Mouse (Mus musculus) thymus, postnatal 0 days (tissue): ENCODE measurements at regions not wholly inside any gene's neighbourhood (a gene's known extent, or its start where the extent isn't known, plus 50 kb on each side); places are given as distances from the start of the nearest gene placed in this dataset.

Experiments used
- DNase-seq: peaks from one replicate; pipeline ENCODE4 v3.0.0-alpha.2; 2015; ENCODE audit warnings: low spot score

DNA sequence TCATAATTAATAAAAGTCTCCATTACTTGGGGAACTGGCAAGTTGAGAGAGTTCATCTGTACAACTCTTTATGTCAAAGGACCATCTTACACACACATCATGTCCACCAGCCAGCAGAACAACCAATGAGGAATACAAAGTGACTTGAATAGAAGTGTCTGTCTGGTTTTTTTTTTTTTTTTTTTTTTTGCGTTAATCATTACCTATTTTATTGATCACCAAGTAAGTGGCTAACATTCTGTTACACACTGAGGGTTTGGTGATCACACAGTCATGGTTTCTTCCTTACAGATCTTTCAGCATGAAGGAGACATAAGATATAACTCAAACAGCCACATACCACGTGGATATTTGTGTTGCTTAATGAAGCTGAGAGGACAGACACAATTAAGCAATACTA lies 147.6 kb upstream of the Adamts3 start:
- DNase-seq, result no peak

- DNase-seq, result no peak
Measured at GRCm38 (mm10) chr5:90029751-90030150, 146.6 kb upstream of the Adamts3 start.

DNA sequence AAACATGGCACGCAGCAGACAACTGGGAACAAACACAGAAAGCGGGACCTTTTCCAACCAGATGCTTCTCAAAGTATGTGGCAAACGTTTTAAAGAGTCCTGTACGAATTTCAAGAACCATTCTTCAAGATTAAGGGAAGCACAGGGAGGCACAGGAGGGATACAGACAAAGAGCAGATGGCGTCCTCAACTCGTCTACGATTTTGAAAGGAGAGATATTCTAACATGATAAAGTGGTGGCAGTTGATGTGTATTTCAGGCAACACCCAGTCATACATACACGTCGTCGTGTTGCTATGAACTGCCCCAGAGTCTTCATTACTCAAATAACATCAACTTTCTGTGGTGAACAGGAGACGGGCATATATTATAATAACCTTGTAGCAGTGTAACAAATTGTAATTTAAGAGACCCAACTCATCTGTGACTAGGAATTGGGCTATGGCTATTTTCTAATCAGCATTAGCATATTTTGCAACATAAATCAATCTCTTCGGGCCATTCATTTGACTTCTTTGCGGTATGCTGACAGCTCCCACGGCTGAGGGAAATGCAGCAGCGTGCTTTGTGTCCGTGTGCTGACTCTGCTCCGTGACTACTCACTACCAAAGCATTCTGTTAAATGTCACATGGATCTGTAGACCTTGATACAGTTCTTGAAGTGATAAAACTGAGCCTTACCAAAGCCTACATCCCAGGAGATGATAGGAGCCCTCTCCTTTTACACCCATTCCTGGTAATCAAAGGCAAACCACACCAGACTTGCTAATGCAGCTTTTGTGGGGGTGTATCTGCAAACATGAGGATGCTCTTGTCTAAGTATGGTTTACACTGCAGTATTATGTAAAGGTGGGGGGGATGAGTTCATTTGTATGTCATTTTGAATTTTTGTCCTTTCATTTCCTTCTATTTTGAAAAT lies 144.0 kb upstream of the Adamts3 start:
- DNase-seq, result no peak

DNA sequence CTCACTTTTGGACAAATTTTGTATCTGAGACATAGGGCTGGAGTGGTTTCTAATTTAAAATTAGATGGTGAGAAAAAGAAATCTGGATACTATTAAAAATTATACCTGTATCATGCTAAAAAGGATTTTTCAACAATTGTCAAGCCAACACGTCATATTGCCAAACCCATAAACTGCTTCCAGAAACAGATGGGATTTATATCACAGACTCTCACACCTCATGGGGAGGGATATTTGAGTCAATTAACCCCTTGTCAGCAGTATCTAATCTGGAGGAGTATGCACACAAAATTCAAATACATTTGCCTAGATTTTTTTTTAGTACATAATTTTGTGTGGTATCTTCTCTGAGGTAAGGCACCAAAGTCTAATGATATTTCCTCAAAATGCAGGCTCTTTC lies 138.3 kb upstream of the Adamts3 start:
- no peak for DNase-seq

DNA sequence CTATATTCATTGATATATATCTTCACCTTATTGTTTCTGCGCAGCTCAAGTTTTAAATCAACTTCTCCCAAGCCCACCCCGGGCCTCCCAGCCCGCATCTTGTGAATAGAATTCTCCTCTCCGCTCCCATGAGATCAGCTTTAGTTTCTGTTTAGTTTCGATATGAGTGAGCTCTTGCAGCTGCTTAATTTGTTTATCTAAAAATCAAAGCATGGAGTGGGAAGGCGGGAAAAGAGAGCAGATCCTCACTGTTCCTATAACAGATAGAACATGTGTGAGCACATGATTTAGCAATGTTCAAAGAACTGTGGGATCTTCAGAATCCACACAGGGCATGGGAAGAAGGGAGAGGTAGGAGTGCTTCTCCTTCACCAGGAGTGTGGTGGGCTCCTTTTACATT lies 117.6 kb upstream of the Adamts3 start:
- no peak for DNase-seq

GRCm38 (mm10) chr5:89991568-89991967 lies 108.4 kb upstream of the Adamts3 start:
- DNase-seq, result no peak

- DNase-seq, result no peak
Measured at GRCm38 (mm10) chr5:89981627-89982026, 98.5 kb upstream of the Adamts3 start.

DNA sequence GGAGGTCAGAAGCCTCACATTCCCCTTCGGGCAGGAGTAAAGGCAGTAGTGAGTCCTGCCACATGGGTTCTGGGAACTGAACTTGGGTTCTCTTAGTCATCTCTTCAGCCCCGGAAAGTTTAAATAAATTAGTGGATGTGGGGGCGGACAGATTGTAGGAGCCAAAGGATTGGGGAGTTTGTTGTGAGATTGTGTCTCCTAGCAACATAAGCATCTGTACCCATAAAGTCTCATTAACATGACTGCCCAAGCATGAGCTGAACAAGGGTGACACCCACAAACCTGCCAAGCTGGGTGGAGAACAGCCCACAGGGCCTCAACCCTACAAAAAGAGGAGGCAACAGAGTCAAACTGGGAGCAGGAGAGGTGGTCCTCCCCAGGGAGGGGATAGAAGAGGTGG lies 97.1 kb upstream of the Adamts3 start:
- DNase-seq, result no peak

DNA sequence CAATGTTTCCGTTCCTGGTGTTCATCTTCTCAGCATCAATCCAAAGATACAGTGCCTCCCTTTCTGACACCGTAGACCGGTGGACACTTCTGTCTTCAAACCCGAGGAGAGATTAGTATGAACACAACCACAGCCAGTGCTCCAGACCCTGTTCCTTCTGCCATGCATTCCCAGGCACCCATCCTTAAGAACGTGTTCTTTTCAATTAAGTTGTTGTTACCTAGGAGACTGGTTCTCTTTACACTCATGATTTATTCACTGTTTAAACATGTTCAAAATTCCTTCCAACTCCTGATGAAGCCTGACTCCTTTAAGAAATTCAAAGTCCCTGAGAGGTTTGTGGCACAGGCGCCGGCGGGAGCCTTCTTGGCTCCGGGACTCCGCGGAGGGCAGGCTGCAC lies 69.5 kb upstream of the Adamts3 start:
- DNase-seq, result no peak

DNA sequence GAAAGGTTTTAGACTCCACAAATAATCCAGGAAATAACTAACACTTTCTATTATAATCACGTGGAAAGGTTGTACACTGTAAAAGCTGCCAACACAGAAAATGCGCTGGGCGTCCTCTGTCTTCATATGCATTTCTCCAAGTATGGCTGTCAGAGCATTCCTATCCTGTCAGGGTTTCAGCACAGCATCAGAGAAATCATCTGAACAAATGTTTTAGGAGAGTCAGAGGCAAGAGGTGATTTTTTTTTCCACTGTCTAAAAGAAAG lies 62.5 kb upstream of the Adamts3 start:
- no peak for DNase-seq

DNA sequence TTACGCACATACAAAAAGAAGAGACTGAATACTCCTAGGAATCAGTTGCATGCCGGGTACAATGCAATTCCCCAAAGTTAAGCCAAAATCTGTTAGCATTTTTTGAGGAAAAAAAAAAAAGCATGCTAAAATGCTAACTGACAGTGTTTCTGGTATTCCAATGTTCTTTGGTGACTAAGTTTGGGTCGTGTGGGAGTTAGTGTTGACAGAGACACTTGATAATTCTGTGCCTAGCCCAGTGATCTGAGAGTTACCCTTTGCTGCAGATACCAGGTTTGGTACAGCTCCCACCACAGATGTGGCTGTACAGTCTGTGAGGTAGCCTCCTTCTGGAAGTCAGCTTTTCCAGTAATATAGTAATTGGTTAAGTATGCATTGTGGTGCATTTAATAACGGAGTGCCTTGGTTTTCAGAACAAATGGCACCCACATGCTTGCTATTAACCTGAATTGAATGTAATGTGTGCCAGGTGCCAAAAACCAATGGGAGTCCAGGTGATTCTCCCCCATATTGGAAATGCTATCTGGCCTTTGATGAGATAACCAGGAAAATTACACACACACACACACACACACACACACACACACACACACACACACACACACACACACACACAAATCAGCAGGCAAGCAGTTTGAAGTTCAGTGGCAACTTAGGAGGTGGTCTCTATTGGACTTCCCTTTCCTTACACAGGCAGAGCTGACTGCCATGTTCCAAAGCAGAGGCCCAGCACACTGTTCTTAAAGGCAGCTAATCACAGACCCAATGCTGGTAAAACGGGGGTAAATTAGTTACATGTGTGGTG lies 61.9 kb upstream of the Adamts3 start:
- DNase-seq, result no peak

GRCm38 (mm10) chr5:89943276-89944127 lies 60.4 kb upstream of the Adamts3 start:
- DNase-seq, result no peak

- DNase-seq, result no peak
Measured at GRCm38 (mm10) chr5:89942244-89942643, 59.1 kb upstream of the Adamts3 start.

DNA sequence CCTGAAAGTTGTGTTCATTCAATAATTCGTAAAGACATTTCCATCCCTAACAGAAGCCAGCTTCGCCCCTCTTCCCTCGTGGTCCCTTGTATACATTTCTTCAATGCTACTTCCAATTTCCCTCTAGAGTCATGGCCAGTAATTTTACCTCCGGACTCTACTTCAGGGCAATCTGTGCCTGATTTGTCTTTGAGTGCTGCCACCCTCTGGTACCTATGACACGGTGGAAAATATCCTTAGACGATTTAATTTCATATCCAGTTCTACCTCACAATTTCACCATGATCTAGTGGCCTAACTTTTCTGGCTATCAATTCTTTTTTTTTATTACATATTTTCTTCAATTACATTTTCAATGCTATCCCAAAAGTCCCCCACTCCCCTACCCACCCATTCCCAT lies 49.9 kb upstream of the Adamts3 start:
- no peak for DNase-seq
